9 mouse cellular contexts compared by ENCODE assay signal in the genomic region with DNA sequence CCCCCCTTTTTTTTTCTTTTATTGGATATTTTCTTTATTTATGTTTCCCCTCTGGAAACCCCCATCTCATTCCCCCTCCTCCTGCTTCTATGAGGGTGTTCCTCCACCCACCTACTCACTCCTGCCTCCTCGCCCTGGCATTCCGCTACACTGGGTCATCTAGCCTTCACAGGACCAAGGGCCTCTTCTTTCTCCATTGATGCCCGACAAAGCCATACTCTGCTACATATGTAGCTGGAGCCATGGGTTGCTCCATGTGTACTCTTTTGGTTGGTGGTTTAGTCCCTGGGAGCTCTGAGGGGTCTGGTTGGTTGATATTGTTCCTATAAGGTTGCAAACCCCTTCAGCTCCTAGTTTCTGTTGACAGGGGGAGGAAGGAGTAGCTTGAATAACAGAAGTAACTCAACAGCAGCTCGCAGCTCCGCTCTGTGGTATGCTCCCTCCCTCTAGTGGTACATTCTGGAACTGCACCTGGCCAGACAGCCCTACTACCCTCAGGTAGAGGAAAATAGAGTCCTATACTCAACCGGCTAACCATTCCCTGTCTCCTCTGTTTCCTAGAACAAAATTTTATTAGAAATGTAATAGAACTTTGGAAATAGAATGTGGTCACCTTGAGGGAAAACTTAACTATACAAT. TPM values are rescaled to one million over a fixed set of nuclear protein-coding genes. Genes with fewer than 3 reads are reported as not detected.
DNase-seq lines count a peak whose midpoint lies in the region; ATAC-seq and TF ChIP-seq lines count a peak whose summit lies in the region.
"Had no signal": no experiment of that assay in that cellular context is flagged by ENCODE, and none has a peak within 500 bp of the region (broad histone marks: within the 10 kb centered on the region; RNA-seq: fewer than 3 reads in every experiment).

No protein-coding gene starts in this region.

- no peaks in the 10 kb centered on the region for H3K79me3 ChIP-seq in C2C12 (ENCODE audit: low read depth)

- 46% methylated on average over 6 of the region's 6 CpGs for WGBS in bone marrow, adult 2 months
- 45% methylated on average over 6 of the region's 6 CpGs for WGBS in heart, embryonic 11.5 days (ENCODE audit: insufficient replicate concordance)
- 52% methylated on average over 6 of the region's 6 CpGs for WGBS in kidney, postnatal 0 days
- WGBS in liver, adult 2 months, result 47% methylated on average over 6 of the region's 6 CpGs
- 57% methylated on average over 6 of the region's 6 CpGs for WGBS in stomach, embryonic 14.5 days

- no peak overlapping the region for H3ac ChIP-seq in C2C12 (ENCODE audit: control insufficient read depth, insufficient read length, low read depth)

- peak; percentile 82 for TF ChIP-seq CTCF in C2C12 (IDR thresholded peaks at IDR 0.05; ENCODE audit: control insufficient read depth, insufficient read depth, insufficient read length)
- TF ChIP-seq CTCF in bone marrow, adult 2 months (IDR thresholded peaks at IDR 0.05; ENCODE audit: control insufficient read depth, insufficient read depth, low read length), result peak; percentile 87
- TF ChIP-seq CTCF in embryonic fibroblast, embryonic 13.5 days (IDR thresholded peaks at IDR 0.05; ENCODE audit: borderline replicate concordance, insufficient read depth, low read length), result peak; percentile 95; the same call in 1 of the 2 replicates
- peak; percentile 97 for TF ChIP-seq CTCF in kidney, postnatal 0 days (IDR thresholded peaks at IDR 0.05; ENCODE audit: low read depth)
- peak; percentile 96 for TF ChIP-seq CTCF in liver, adult 2 months (IDR thresholded peaks at IDR 0.05; ENCODE audit: low read depth, low read length)

- no peaks in the 10 kb centered on the region for H3K79me2 ChIP-seq in C2C12 (ENCODE audit: control insufficient read depth, insufficient read depth)
- H3K79me2 ChIP-seq in liver, adult 2 months (ENCODE audit: control insufficient read depth, insufficient read depth, low read length), result no peaks in the 10 kb centered on the region

- no peak for TF ChIP-seq POLR2A in bone marrow, adult 2 months (IDR thresholded peaks at IDR 0.05; ENCODE audit: borderline replicate concordance, control insufficient read depth, low read depth, low read length)
- no peak for TF ChIP-seq POLR2A in embryonic fibroblast, embryonic 13.5 days (IDR thresholded peaks at IDR 0.05; ENCODE audit: low read depth, low read length)
- TF ChIP-seq POLR2A in liver, adult 2 months (IDR thresholded peaks at IDR 0.05; ENCODE audit: extremely low read depth, insufficient read depth, low read length), result no peak

- no peaks in the 10 kb centered on the region for H3K9me3 ChIP-seq in heart, embryonic 11.5 days (replicated peaks; ENCODE audit: control insufficient read depth, low read length)
- no peaks in the 10 kb centered on the region for H3K9me3 ChIP-seq in kidney, postnatal 0 days (replicated peaks; ENCODE audit: low read length)
- H3K9me3 ChIP-seq in stomach, embryonic 14.5 days (ENCODE audit: control insufficient read depth, low read depth, low read length), result no peaks in the 10 kb centered on the region
- H3K9me3 ChIP-seq: embryonic facial prominence, embryonic 13.5 days had no signal

- peak; percentile 87 for DNase-seq in kidney, postnatal 0 days (ENCODE audit: low spot score)
- peak; percentile 48 for DNase-seq in liver, adult 2 months (ENCODE audit: extremely low read depth, low read depth, low spot score)
- peak; percentile 43 to 66 for DNase-seq in natural killer cell, adult 2 months (ENCODE audit: low spot score in 2 of 2)

- H3K27ac ChIP-seq in bone marrow, adult 2 months (ENCODE audit: control insufficient read depth, insufficient read depth, low read depth, low read length, poor library complexity), result no peak overlapping the region
- no peak overlapping the region for H3K27ac ChIP-seq in embryonic fibroblast, embryonic 13.5 days (ENCODE audit: insufficient read depth, low read length)
- H3K27ac ChIP-seq in heart, embryonic 11.5 days (ENCODE audit: low read depth, low read length), result no peak overlapping the region
- H3K27ac ChIP-seq in kidney, postnatal 0 days, result no peak overlapping the region
- no peak overlapping the region for H3K27ac ChIP-seq in liver, adult 2 months (replicated peaks; ENCODE audit: insufficient read depth, low read depth, low read length)
- H3K27ac ChIP-seq in stomach, embryonic 14.5 days (ENCODE audit: low read length), result no peak overlapping the region
- H3K27ac ChIP-seq: embryonic facial prominence, embryonic 13.5 days had no signal

- H3K27me3 ChIP-seq in C2C12 (ENCODE audit: control insufficient read depth, insufficient read depth, insufficient read length), result no peaks in the 10 kb centered on the region
- H3K27me3 ChIP-seq in heart, embryonic 11.5 days (ENCODE audit: control insufficient read depth, insufficient read depth, low read length), result no peaks in the 10 kb centered on the region
- no peaks in the 10 kb centered on the region for H3K27me3 ChIP-seq in kidney, postnatal 0 days (ENCODE audit: insufficient read depth, low read length)
- no peaks in the 10 kb centered on the region for H3K27me3 ChIP-seq in liver, adult 2 months (ENCODE audit: control insufficient read depth, insufficient read depth, low read length)
- no peaks in the 10 kb centered on the region for H3K27me3 ChIP-seq in stomach, embryonic 14.5 days (ENCODE audit: control insufficient read depth, insufficient read depth, low read length)
- H3K27me3 ChIP-seq: embryonic facial prominence, embryonic 13.5 days had no signal

- H3K4me1 ChIP-seq in bone marrow, adult 2 months (ENCODE audit: control insufficient read depth, insufficient read depth, low read length), result no peaks in the 10 kb centered on the region
- no peaks in the 10 kb centered on the region for H3K4me1 ChIP-seq in embryonic fibroblast, embryonic 13.5 days (ENCODE audit: control insufficient read depth, insufficient read depth, low read length)
- H3K4me1 ChIP-seq in heart, embryonic 11.5 days (ENCODE audit: control insufficient read depth, insufficient read depth, low read length), result no peaks in the 10 kb centered on the region
- no peaks in the 10 kb centered on the region for H3K4me1 ChIP-seq in kidney, postnatal 0 days (replicated peaks; ENCODE audit: insufficient read depth, low read length)
- H3K4me1 ChIP-seq in liver, adult 2 months (ENCODE audit: control insufficient read depth, insufficient read depth, low read length), result no peaks in the 10 kb centered on the region
- H3K4me1 ChIP-seq in stomach, embryonic 14.5 days (ENCODE audit: control insufficient read depth, insufficient read depth, low read length), result no peaks in the 10 kb centered on the region
- H3K4me1 ChIP-seq: embryonic facial prominence, embryonic 13.5 days had no signal

- no peaks in the 10 kb centered on the region for H3K36me3 ChIP-seq in C2C12 (ENCODE audit: control insufficient read depth, insufficient read depth)
- no peaks in the 10 kb centered on the region for H3K36me3 ChIP-seq in heart, embryonic 11.5 days (ENCODE audit: control insufficient read depth, insufficient read depth, low read length)
- H3K36me3 ChIP-seq in kidney, postnatal 0 days (ENCODE audit: insufficient read depth, low read length), result no peaks in the 10 kb centered on the region
- no peaks in the 10 kb centered on the region for H3K36me3 ChIP-seq in liver, adult 2 months (ENCODE audit: control insufficient read depth, insufficient read depth, low read length)
- H3K36me3 ChIP-seq in stomach, embryonic 14.5 days (ENCODE audit: control insufficient read depth, insufficient read depth, low read length), result no peaks in the 10 kb centered on the region
- H3K36me3 ChIP-seq: embryonic facial prominence, embryonic 13.5 days had no signal

- peak; percentile 68; the same call in 1 of the 2 replicates for ATAC-seq in heart, embryonic 11.5 days (replicated peaks; ENCODE audit: insufficient number of reproducible peaks, low FRiP score, low TSS enrichment)
- peak; percentile 91 for ATAC-seq in kidney, postnatal 0 days (replicated peaks; ENCODE audit: low FRiP score, low read depth)
- peak; percentile 75; the same call in 1 of the 2 replicates for ATAC-seq in stomach, embryonic 14.5 days (ENCODE audit: insufficient number of reproducible peaks, insufficient read depth, low FRiP score, low read depth)

- no peak overlapping the region for H3K4me2 ChIP-seq in heart, embryonic 11.5 days
- no peak overlapping the region for H3K4me2 ChIP-seq in kidney, postnatal 0 days (ENCODE audit: low read length)
- no peak overlapping the region for H3K4me2 ChIP-seq in stomach, embryonic 14.5 days (replicated peaks; ENCODE audit: low read depth, low read length)
- H3K4me2 ChIP-seq: embryonic facial prominence, embryonic 13.5 days had no signal

- H3K9ac ChIP-seq in heart, embryonic 11.5 days (ENCODE audit: low read depth, low read length), result no peak overlapping the region
- no peak overlapping the region for H3K9ac ChIP-seq in kidney, postnatal 0 days (ENCODE audit: low read depth, low read length)
- no peak overlapping the region for H3K9ac ChIP-seq in liver, adult 2 months (ENCODE audit: low read depth, low read length)
- no peak overlapping the region for H3K9ac ChIP-seq in stomach, embryonic 14.5 days (replicated peaks; ENCODE audit: low read depth, low read length)
- H3K9ac ChIP-seq: embryonic facial prominence, embryonic 13.5 days had no signal

- no peak overlapping the region for H3K4me3 ChIP-seq in C2C12 (ENCODE audit: insufficient read depth, poor library complexity, severe bottlenecking)
- no peak overlapping the region for H3K4me3 ChIP-seq in bone marrow, adult 2 months (replicated peaks; ENCODE audit: control insufficient read depth, low read depth, low read length)
- no peak overlapping the region for H3K4me3 ChIP-seq in embryonic fibroblast, embryonic 13.5 days (ENCODE audit: insufficient read depth, low read length)
- no peak overlapping the region for H3K4me3 ChIP-seq in heart, embryonic 11.5 days (ENCODE audit: low read depth, low read length)
- no peak overlapping the region for H3K4me3 ChIP-seq in kidney, postnatal 0 days (replicated peaks; ENCODE audit: low read depth, low read length)
- no peak overlapping the region for H3K4me3 ChIP-seq in liver, adult 2 months (ENCODE audit: insufficient read depth, low read depth, low read length)
- H3K4me3 ChIP-seq in stomach, embryonic 14.5 days (ENCODE audit: low read depth, low read length), result no peak overlapping the region
- H3K4me3 ChIP-seq: embryonic facial prominence, embryonic 13.5 days had no signal

TF ChIP-seq in C2C12, 6 proteins besides CTCF, POLR2A, EP300 and RAD21 (continues in another document):
- TF ChIP-seq USF1 (IDR thresholded peaks at IDR 0.05; ENCODE audit: low read depth), result no peak

RNA-seq across cellular contexts. Expression of gene Gja1, which starts 38.2 kb away (rescaled TPM):
- 37.3 TPM for polyA plus RNA-seq in C2C12 (2012; fragmentation: generic; extraction: Trizol)
- polyA plus RNA-seq in bone marrow, adult 2 months (2011; ENCODE audit: insufficient read depth, insufficient read length, low replicate concordance, missing spikeins), result 16.2 and 25.4 TPM in 2 replicates
- polyA plus RNA-seq in embryonic fibroblast, embryonic 13.5 days (2011; ENCODE audit: insufficient read length, low read depth, missing spikeins), result 242 and 268 TPM in 2 replicates
- 252 and 291 TPM in 2 replicates for polyA plus RNA-seq in heart, embryonic 11.5 days (2014; fragmentation: Nextera tagmentation; extraction: Ambion mirVana)
- 77.2 and 81.2 TPM in 2 replicates for polyA plus RNA-seq in kidney, postnatal 0 days (2015; fragmentation: Nextera tagmentation; extraction: Ambion mirVana)
- total RNA-seq in liver, adult 2 months (2014; rRNA removed), result 4.1 and 5.5 TPM in 2 replicates
- 0.66 and 0.73 TPM in 2 replicates for polyA plus RNA-seq in liver, adult 2 months (2012; rRNA removed)
- polyA plus RNA-seq in stomach, embryonic 14.5 days (2014; fragmentation: Nextera tagmentation; extraction: Ambion mirVana), result 84.8 and 88.0 TPM in 2 replicates
